Mouse (Mus musculus): Measurements from ENCODE around the gene Gm28305. TPM values are rescaled to one million over a fixed set of nuclear protein-coding genes. Genes with fewer than 3 reads are reported as not detected.

Gm28305 gene
- polyA plus RNA-seq, 1 experiment from 2014 or later: not detected

DNA sequence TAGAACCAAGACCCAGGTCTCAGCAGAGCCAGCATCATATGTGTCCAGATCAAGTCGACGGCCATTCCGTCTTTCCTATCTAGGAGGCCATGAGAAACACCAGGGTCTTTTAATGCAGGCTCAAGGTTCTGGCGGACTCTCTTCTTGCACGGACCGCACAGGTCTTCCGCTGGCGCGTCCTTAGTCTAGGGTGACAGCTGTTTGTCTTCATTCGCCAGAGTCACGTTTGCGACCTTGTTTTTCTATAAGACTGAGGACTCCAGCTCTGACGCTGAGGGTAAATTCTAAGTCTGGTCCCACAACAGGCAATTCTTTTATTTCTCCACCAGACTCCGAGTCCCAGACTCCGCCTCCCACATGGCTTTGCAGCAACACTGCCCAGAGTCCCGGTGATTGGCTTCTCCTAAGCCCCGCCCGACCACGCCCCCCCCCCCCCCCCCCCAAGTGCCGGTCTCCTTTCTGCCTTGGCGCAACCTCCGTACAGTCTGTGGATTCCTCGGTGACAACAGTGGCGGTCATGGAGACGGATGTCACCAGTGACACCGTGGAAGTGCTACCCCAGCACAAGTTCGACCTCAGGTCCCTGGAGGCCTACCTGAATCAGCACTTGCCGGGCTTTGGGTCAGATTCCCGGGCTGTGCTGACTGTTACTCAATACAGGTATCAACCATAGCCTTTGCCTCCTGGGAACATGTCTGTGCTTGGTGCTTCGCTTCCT, 22.9 kb downstream of the Gm28305 start, which contains the start of gene Acad11:
Acad11 (plus strand) TSS at position 134 of the 718 bp plus-strand sequence.
- ATAC-seq (peak; percentile 94), DNase-seq (peak; percentile 89)
- no peaks in the 10 kb centered on the region for H3K9me3 ChIP-seq (ENCODE audit: low read length)
- under 1% methylated on average over 26 of the region's 30 CpGs for WGBS (ENCODE audit: insufficient replicate concordance)
- no peak for TF ChIP-seq EP300 (IDR thresholded peaks at IDR 0.05; ENCODE audit: low read depth)
- no peak for TF ChIP-seq CTCF (IDR thresholded peaks at IDR 0.05; ENCODE audit: low read depth)
- H3K36me3 ChIP-seq (replicated peaks; ENCODE audit: insufficient read depth, low read length): peaks cover 16% of the 10 kb centered on the region
- peak within 1 kb of the TSS; percentile 96 for H3K4me2 ChIP-seq (ENCODE audit: low read depth, low read length)
- no peaks in the 10 kb centered on the region for H3K27me3 ChIP-seq (ENCODE audit: insufficient read depth, low read length)
- H3K9ac ChIP-seq (replicated peaks): peak within 1 kb of the TSS; percentile 92
- H3K4me3 ChIP-seq (ENCODE audit: low read depth, low read length): peak within 1 kb of the TSS; percentile 99
- H3K4me1 ChIP-seq (ENCODE audit: insufficient read depth): peaks cover 11% of the 10 kb centered on the region; the same call in 1 of the 2 replicates
- peak within 1 kb of the TSS; percentile 80 for H3K27ac ChIP-seq (ENCODE audit: low read depth)

DNA sequence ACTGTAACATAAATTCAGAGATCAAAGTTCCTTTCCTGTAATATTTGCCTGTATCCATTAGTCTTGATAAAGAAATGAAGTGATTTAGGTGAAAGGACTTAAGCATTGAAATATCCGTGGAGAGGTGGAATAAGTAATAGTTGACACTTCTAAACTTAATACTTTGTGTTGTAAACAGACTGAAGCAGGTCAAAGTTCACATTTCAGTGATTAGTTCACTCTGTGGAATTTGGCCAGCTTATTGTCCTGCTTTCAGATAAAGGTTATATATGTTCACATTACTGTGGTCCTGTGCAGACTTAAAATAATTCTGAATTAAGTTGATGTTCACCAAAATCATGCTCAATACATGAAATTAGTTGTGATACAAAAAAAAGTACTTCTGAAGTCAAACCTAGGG, 24.1 kb downstream of the Gm28305 start:
- Histone ChIP-seq H3K36me3 (replicated peaks; ENCODE audit: insufficient read depth, low read length) (peaks cover 12% of the 10 kb centered on the region), H3K9me3 (ENCODE audit: low read length) (no peaks in the 10 kb centered on the region), H3K27ac (ENCODE audit: low read depth) (peak overlapping the region; percentile 80), H3K4me2 (ENCODE audit: low read depth, low read length) (peak overlapping the region; percentile 48), H3K27me3 (ENCODE audit: insufficient read depth, low read length) (no peaks in the 10 kb centered on the region), H3K4me1 (ENCODE audit: insufficient read depth) (peaks cover 11% of the 10 kb centered on the region; the same call in 1 of the 2 replicates), H3K9ac (replicated peaks) (peak overlapping the region; percentile 92), H3K4me3 (ENCODE audit: low read depth, low read length) (peak overlapping the region; percentile 99)
- WGBS (ENCODE audit: insufficient replicate concordance): 8% methylated on average over 1 of the region's 1 CpGs
- peak; percentile 13; the same call in 1 of the 2 replicates for TF ChIP-seq EP300 (IDR thresholded peaks at IDR 0.05; ENCODE audit: low read depth)
- no peak for TF ChIP-seq CTCF (IDR thresholded peaks at IDR 0.05; ENCODE audit: low read depth)
- ATAC-seq (no peak), DNase-seq (no peak)

DNA sequence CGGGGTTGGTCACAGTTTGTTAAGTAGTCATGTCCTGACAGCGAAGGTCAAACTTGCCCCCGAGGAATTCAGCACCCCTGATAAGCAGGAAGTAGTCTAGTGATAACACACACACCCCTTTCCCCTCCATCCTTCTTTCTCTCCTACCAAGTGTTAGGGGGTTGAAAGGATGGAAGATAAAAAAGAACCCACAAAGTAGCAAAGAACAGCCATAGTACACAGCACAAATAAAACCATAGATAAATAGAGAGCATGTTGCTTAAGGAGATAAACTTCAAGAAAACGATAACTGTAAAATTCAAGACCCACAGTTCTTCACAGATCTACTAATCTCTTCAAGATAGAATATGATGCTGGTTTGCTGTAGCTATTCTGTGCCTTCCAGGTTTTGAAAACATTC, 29.8 kb downstream of the Gm28305 start:
- no peak for DNase-seq
- no peak for ATAC-seq
- H3K9ac ChIP-seq (replicated peaks): no peak overlapping the region
- H3K4me2 ChIP-seq (ENCODE audit: low read depth, low read length): no peak overlapping the region
- H3K9me3 ChIP-seq (ENCODE audit: low read length): no peaks in the 10 kb centered on the region
- H3K4me3 ChIP-seq (ENCODE audit: low read depth, low read length): no peak overlapping the region
- WGBS (ENCODE audit: insufficient replicate concordance): 43% methylated on average over 4 of the region's 4 CpGs
- TF ChIP-seq EP300 (IDR thresholded peaks at IDR 0.05; ENCODE audit: low read depth) (no peak), CTCF (IDR thresholded peaks at IDR 0.05; ENCODE audit: low read depth) (no peak)
- no peaks in the 10 kb centered on the region for H3K27me3 ChIP-seq (ENCODE audit: insufficient read depth, low read length)
- 0 out of 2 replicates have a peak, but pooled peaks cover 3% of the 10 kb centered on the region for H3K36me3 ChIP-seq (replicated peaks; ENCODE audit: insufficient read depth, low read length)
- peaks cover 7% of the 10 kb centered on the region for H3K4me1 ChIP-seq (ENCODE audit: insufficient read depth)
- H3K27ac ChIP-seq (ENCODE audit: low read depth): peak overlapping the region; percentile 81

DNA sequence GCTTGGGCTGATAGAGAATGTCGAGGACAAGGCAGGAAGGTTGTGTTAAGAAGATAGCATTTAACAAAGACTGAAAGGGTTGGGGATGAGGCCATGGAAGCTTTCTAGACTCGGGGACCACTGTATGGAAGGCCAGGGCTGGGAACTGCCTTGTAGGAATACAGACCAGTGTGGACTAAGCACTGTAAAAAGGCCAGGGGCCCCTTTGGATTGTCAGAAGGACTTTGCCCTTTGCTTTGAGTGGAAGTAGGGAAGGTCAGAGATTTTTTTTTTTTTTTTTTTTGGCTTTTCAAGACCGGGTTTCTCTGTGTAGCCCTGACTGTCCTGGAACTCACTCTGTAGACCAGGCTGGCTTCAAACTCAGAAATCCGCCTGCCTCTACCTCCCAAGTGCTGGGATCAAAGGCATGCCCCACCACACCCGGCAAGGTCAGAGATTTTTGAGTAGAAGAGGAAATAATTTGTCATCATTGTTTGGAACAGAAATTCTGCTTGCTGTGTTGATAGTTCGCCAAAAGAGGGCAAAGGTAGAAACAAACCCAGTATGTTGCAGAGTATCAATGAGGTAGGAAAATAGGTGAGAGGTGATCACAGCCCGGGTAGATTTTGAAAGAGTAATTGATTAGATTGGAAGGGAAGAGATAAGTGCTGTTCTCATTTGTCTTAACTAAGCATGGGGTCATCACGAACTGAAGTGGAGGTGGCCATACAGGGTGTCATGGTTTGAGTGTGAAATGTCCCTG, 30.6 kb downstream of the Gm28305 start:
- no peak overlapping the region for H3K4me3 ChIP-seq (ENCODE audit: low read depth, low read length)
- peak overlapping the region; percentile 40 for H3K4me2 ChIP-seq (ENCODE audit: low read depth, low read length)
- H3K27me3 ChIP-seq (ENCODE audit: insufficient read depth, low read length): no peaks in the 10 kb centered on the region
- peaks cover 3% of the 10 kb centered on the region; the same call in 1 of the 2 replicates for H3K36me3 ChIP-seq (replicated peaks; ENCODE audit: insufficient read depth, low read length)
- H3K27ac ChIP-seq (ENCODE audit: low read depth): peak overlapping the region; percentile 81
- TF ChIP-seq CTCF (IDR thresholded peaks at IDR 0.05; ENCODE audit: low read depth) (no peak), EP300 (IDR thresholded peaks at IDR 0.05; ENCODE audit: low read depth) (no peak)
- WGBS (ENCODE audit: insufficient replicate concordance): 48% methylated on average over 8 of the region's 8 CpGs
- H3K9me3 ChIP-seq (ENCODE audit: low read length): no peaks in the 10 kb centered on the region
- ATAC-seq: peak; percentile 87
- H3K4me1 ChIP-seq (ENCODE audit: insufficient read depth): peaks cover 7% of the 10 kb centered on the region
- H3K9ac ChIP-seq (replicated peaks): no peak overlapping the region
- no peak for DNase-seq

DNA sequence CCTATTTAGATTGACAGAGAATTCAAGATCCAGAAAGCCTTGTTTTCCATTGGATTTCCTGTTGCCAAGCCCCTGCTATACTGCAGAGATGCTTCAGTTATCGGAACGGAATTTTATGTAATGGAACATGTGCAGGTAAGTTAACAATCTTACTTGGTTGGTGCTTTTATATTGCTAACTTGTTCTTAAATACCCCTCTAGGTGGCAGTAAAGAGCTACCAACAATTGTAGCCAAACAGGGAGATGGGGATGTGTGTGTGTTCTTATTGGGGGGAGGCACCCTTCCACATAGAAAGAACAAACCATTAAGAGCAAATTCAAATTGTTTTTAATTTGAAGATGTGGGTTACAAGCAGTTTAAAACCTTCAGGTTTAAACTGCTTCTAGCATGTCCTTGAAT, 35.3 kb downstream of the Gm28305 start:
- Histone ChIP-seq H3K9me3 (ENCODE audit: low read length) (no peaks in the 10 kb centered on the region), H3K4me3 (ENCODE audit: low read depth, low read length) (no peak overlapping the region), H3K36me3 (replicated peaks; ENCODE audit: insufficient read depth, low read length) (peaks cover 13% of the 10 kb centered on the region; the same call in 1 of the 2 replicates), H3K27me3 (ENCODE audit: insufficient read depth, low read length) (no peaks in the 10 kb centered on the region), H3K4me1 (ENCODE audit: insufficient read depth) (peaks cover 5% of the 10 kb centered on the region; the same call in 1 of the 2 replicates), H3K27ac (ENCODE audit: low read depth) (no peak overlapping the region), H3K9ac (replicated peaks) (no peak overlapping the region), H3K4me2 (ENCODE audit: low read depth, low read length) (no peak overlapping the region)
- 61% methylated on average over 2 of the region's 2 CpGs for WGBS (ENCODE audit: insufficient replicate concordance)
- TF ChIP-seq EP300 (IDR thresholded peaks at IDR 0.05; ENCODE audit: low read depth) (no peak), CTCF (IDR thresholded peaks at IDR 0.05; ENCODE audit: low read depth) (peak; percentile 68)
- DNase-seq (no peak), ATAC-seq (no peak)

DNA sequence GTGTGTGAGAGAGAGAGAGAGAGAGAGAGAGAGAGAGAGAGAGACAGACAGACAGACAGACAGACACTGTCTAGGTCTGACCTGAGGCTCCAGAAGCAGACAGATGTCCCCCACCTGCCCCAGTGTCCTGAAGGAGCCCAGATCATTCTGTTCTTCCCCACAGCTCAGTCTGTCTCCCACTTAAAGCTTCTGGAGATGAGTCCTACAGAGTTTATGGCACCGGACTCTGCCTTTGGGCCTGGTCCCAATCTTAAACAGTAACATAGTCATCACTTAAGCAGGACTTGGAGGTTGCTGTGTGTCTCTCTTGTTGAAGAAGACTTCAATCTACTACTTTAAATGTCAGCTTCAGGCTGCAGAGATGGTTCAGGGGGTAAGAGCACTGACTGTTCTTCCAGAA, 38.3 kb downstream of the Gm28305 start:
- no peaks in the 10 kb centered on the region for H3K27me3 ChIP-seq (ENCODE audit: insufficient read depth, low read length)
- H3K4me1 ChIP-seq (ENCODE audit: insufficient read depth): no peaks in the 10 kb centered on the region
- ATAC-seq: no peak
- peaks cover 24% of the 10 kb centered on the region for H3K36me3 ChIP-seq (replicated peaks; ENCODE audit: insufficient read depth, low read length)
- H3K4me2 ChIP-seq (ENCODE audit: low read depth, low read length): no peak overlapping the region
- no peak for DNase-seq
- no peak overlapping the region for H3K27ac ChIP-seq (ENCODE audit: low read depth)
- no peaks in the 10 kb centered on the region for H3K9me3 ChIP-seq (ENCODE audit: low read length)
- no peak overlapping the region for H3K9ac ChIP-seq (replicated peaks)
- H3K4me3 ChIP-seq (ENCODE audit: low read depth, low read length): no peak overlapping the region
- 76% methylated on average over 1 of the region's 1 CpGs for WGBS (ENCODE audit: insufficient replicate concordance)
- TF ChIP-seq EP300 (IDR thresholded peaks at IDR 0.05; ENCODE audit: low read depth): no peak
